Mouse (Mus musculus): ENCODE data around the gene Prr5l.

- TF ChIP-seq CTCF (IDR thresholded peaks at IDR 0.05; ENCODE audit: low read depth) (no peak), EP300 (optimal IDR thresholded peaks at IDR 0.05) (no peak)
These were observed 80.6 kb downstream of the Prr5l start for GRCm38 (mm10) chr2:101802240-101802639.
